Mouse (Mus musculus): Measurements from ENCODE around the gene Zfp57.

Zfp57 gene

GRCm38 (mm10) chr17:37044651-37045244 is 43.8 kb downstream of the Zfp57 start:
- in situ Hi-C loops (cut with MboI, MseI), result no loop called here

- in situ Hi-C loops (cut with MboI, MseI), result no loop called here
Measured at GRCm38 (mm10) chr17:37045611-37046311, 44.8 kb downstream of the Zfp57 start, which contains the start of gene Gabbr1. Gene Gabbr1 (plus strand): TSS chr17:37045966.

DNA sequence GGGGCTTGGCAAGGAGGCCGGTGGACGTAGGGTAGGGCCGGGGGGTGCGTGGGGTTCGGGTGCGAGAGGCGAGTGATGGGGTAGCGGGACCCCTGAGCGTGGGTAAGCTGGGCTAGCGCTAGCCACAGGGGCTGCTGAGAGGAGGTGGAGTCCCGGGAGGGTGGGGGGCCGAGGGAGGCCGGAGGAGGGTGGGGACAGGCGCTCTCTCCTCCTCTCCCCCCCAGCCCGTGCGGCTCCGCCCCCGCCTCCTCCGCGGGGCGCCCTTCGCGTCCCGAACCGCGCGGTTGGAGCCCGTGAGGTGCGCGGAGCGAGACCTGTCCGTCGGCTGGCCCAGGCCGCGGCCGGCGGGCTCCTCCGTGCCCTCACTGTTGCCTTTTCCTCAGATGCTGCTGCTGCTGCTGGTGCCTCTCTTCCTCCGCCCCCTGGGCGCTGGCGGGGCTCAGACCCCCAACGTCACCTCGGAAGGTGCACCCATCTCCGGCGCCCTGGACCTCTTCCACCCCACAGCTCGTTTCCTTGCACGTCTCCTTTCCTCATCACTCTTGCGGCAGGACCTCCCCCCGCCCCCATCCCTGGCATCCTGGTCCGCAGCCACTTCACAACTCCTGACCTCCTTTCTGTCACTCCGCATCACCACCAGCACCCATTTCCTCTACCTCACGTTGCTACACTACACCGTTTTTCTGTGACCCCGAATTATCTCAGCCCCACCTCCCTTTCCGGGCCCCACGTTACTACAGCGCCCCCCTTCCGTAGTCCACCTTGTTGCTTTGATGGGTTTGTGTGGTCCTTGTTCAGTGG is 45.5 kb downstream of the Zfp57 start:
- in situ Hi-C loops (cut with MboI, MseI), result no loop called here

DNA sequence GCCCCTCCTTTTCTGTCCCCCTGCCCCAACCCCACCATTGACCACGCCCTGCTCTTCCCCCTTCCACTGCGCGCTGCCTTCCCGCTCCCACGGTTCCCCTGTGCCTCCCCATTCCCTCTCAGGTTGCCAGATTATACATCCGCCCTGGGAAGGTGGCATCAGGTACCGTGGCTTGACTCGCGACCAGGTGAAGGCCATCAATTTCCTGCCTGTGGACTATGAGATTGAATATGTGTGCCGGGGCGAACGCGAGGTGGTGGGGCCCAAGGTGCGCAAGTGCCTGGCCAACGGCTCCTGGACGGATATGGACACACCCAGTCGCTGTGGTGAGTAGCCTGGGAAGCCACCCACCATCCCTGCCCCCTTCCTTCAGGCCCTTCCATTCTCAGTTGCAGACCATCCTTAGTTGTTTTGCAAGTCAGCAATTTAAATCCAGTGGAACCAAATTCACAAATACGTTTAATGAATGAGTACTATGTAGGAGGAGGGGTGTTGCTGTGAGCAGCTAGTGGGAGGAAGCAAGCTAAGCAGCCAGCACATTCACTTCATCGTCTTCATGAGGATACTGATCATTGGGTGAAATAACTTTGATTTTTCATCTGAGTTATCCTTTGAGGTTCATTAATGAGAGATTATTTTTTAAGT is 46.5 kb downstream of the Zfp57 start:
- in situ Hi-C loops (cut with MboI, MseI), result no loop called here

- in situ Hi-C loops (cut with MboI, MseI), result no loop called here
Measured at GRCm38 (mm10) chr17:37047981-37048380, 47.0 kb downstream of the Zfp57 start.

DNA sequence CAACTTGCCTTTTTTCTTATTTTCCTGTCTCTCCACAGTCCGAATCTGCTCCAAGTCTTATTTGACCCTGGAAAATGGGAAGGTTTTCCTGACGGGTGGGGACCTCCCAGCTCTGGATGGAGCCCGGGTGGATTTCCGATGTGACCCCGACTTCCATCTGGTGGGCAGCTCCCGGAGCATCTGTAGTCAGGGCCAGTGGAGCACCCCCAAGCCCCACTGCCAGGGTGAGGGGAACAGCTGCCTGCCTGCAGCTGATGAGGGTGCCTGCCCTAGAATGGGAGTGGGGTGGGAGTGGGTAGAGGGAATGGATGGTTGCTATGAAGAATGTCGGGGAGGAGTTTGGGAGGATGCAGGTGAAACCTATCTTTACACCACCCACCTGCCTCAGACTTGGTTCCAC is 47.4 kb downstream of the Zfp57 start:
- in situ Hi-C loops (cut with MboI, MseI), result no loop called here

DNA sequence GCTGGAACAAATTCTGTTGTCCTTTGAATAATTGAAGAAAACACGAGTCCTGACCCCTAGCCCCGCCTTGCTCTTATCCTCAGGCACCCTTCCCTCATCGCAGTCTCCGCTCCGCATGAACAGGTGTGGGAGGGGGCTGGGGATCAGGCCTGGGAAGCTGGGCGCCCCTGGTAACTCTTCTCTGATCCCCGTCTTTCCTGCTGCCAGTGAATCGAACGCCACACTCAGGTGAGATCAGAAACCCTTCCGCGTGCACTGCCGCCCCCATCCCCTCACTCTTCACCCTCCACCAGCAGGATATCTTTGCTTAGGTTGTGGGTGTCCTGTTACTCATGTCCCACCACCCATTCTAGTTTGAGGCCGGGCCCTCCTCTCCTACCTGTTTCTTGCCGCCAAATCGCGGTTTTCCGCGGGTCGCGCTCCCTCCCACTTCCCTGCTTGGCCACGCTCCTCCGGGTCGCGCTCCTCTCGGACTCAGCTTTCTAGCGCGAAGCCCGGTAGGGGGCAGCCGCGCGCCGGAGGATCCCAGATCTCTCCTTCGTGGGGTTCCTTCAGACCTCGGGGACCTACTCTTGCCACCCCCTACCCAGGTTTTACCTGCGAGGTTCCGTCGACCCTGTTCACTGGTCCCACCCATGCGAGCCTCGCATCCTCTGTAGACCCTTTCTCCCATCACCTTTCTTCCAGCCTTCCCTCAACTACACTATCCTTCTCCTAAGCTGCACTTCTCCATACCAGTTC is 48.8 kb downstream of the Zfp57 start:
- in situ Hi-C loops (cut with MboI, MseI), result no loop called here

DNA sequence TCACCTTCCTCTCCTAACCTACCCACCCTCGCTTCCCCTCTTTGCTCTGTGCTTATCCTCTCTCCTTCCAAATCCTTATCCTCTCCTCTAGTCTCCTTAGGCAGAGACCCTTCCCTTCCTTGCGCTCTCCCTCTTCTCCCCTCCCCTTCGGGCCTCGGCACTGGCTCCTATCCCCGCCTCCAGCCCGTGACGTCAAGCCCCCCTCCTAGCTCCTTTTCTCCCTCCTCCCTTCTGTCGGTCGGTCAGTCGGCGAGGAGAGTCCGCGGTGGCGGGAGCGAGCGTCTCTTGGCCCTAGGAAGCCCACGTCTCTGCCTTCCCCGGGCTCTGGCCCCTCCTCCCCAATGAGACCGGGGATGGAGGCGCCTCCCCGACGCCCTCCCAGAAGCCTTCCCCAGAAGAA is 49.4 kb downstream of the Zfp57 start:
- in situ Hi-C loops (cut with MboI, MseI), result no loop called here

DNA sequence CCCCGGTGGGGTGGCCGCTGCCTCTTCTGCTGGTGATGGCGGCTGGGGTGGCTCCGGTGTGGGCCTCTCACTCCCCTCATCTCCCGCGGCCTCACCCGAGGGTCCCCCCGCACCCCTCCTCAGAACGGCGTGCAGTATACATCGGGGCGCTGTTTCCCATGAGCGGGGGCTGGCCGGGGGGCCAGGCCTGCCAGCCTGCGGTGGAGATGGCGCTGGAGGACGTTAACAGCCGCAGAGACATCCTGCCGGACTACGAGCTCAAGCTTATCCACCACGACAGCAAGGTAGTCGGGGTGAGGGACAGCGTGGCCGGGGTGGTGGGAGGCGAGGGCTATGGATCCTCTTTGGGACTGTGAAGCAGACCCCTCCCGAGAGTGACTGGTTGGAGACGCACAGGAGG is 49.9 kb downstream of the Zfp57 start:
- in situ Hi-C loops (cut with MboI, MseI), result no loop called here

- in situ Hi-C loops (cut with MboI, MseI), result no loop called here
Measured at GRCm38 (mm10) chr17:37051745-37052144, 50.8 kb downstream of the Zfp57 start.

- in situ Hi-C loops (cut with MboI, MseI), result no loop called here
Measured at GRCm38 (mm10) chr17:37056957-37057356, 56.0 kb downstream of the Zfp57 start.
